Mouse (Mus musculus): ENCODE results near the gene Klhl24. TPM values are rescaled to one million over a fixed set of nuclear protein-coding genes. Genes with fewer than 3 reads are reported as not detected.
A peak's percentile ranks its signal among the peaks of the same experiment; 100 is the strongest.

Klhl24 gene
- total and polyA plus RNA-seq, 2 experiments = 5.6 to 94.4 TPM

DNA sequence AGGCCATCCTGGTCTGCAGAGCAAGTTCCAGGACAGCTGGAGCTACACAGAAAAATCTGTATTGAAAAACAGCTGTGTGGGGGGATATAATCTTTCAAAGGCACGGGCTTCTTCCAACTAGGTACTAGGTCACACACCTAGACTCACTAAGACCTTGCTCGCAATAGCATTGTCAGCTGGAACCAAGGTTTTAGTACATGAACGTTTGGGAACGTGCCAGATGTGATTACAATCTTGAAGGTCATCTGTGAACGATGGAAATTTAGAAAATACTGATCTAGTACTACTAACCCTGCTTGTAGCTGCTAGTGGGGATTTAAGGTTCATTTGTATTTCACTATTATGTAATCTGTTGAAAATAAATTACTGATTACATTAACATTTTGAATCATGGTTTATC lies 54.6 kb downstream of the Klhl24 start:
- Histone ChIP-seq H3K9ac (ENCODE audit: low read depth, low read length) (no peak overlapping the region), H3K79me2 (ENCODE audit: control insufficient read depth, insufficient read depth, low read length) (peaks cover 6% of the 10 kb centered on the region; the same call in 1 of the 2 replicates), H3K36me3 (ENCODE audit: control insufficient read depth, insufficient read depth, low read length) (peaks cover 16% of the 10 kb centered on the region), H3K4me3 (ENCODE audit: insufficient read depth, low read depth, low read length) (no peak overlapping the region), H3K27me3 (ENCODE audit: control insufficient read depth, insufficient read depth, low read length) (no peaks in the 10 kb centered on the region), H3K4me1 (ENCODE audit: control insufficient read depth, insufficient read depth, low read length) (peaks cover 1% of the 10 kb centered on the region; the same call in 1 of the 2 replicates), H3K27ac (replicated peaks; ENCODE audit: insufficient read depth, low read depth, low read length) (no peak overlapping the region; the same call in 1 of the 2 replicates)
- 26% methylated on average over 5 of the region's 5 CpGs for WGBS
- no peak for TF ChIP-seq CTCF (IDR thresholded peaks at IDR 0.05; ENCODE audit: low read depth, low read length)
- TF ChIP-seq POLR2A (IDR thresholded peaks at IDR 0.05; ENCODE audit: extremely low read depth, insufficient read depth, low read length) = no peak
- DNase-seq (ENCODE audit: extremely low read depth, low read depth, low spot score) = peak; percentile 62

DNA sequence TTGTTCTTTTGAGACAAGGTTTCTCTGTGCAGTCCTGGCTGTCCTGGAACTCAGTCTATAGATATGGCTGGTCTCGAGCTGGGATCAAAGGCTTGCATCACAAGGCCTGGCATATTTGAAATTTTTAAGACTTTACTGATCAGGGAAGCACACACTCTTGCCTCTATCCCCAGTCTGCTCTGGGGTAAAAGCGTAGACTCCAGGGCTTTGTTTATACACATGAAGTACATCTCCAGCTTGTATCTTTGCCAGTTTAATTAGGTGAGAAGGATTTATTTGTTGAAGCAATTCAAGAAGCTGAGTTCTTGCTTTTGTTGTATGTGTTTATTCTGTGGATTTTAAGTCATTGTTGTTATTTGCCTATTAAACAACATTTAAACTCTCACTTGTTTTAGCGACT lies 56.4 kb downstream of the Klhl24 start:
- Histone ChIP-seq H3K4me1 (ENCODE audit: control insufficient read depth, insufficient read depth, low read length) (peaks cover under 1% of the 10 kb centered on the region; the same call in 1 of the 2 replicates), H3K9ac (ENCODE audit: low read depth, low read length) (no peak overlapping the region), H3K36me3 (ENCODE audit: control insufficient read depth, insufficient read depth, low read length) (peaks cover 16% of the 10 kb centered on the region), H3K4me3 (ENCODE audit: insufficient read depth, low read depth, low read length) (no peak overlapping the region), H3K27ac (replicated peaks; ENCODE audit: insufficient read depth, low read depth, low read length) (no peak overlapping the region), H3K27me3 (ENCODE audit: control insufficient read depth, insufficient read depth, low read length) (no peaks in the 10 kb centered on the region), H3K79me2 (ENCODE audit: control insufficient read depth, insufficient read depth, low read length) (peaks cover 1% of the 10 kb centered on the region; the same call in 1 of the 2 replicates)
- DNase-seq (ENCODE audit: extremely low read depth, low read depth, low spot score) = no peak
- no peak for TF ChIP-seq CTCF (IDR thresholded peaks at IDR 0.05; ENCODE audit: low read depth, low read length)
- TF ChIP-seq POLR2A (IDR thresholded peaks at IDR 0.05; ENCODE audit: extremely low read depth, insufficient read depth, low read length) = no peak
- WGBS = 70% methylated on average over 3 of the region's 3 CpGs

DNA sequence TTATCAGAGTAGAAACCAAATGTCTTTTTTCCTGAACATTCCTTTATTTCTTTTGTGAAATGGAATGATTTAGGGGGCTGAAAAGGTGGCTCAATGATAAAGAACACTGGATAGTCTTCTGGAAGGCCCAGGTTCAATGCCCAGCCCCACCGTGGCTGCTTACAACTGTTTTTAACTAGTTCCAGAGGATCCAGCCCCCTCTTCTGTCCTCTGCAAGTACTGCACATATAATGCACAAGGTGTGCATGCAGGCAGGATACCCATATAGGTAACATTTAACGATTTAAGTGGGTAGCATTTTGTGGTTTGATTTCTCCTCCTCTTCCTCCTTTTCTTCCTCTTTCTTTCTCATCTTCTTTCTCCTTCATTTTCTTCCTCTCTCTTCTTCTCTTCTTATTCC lies 62.8 kb downstream of the Klhl24 start:
- peaks cover 20% of the 10 kb centered on the region for H3K36me3 ChIP-seq (ENCODE audit: control insufficient read depth, insufficient read depth, low read length)
- H3K4me1 ChIP-seq (ENCODE audit: control insufficient read depth, insufficient read depth, low read length) = no peaks in the 10 kb centered on the region
- no peaks in the 10 kb centered on the region for H3K79me2 ChIP-seq (ENCODE audit: control insufficient read depth, insufficient read depth, low read length)
- H3K9ac ChIP-seq (ENCODE audit: low read depth, low read length) = no peak overlapping the region
- no peak overlapping the region for H3K27ac ChIP-seq (replicated peaks; ENCODE audit: insufficient read depth, low read depth, low read length)
- TF ChIP-seq POLR2A (IDR thresholded peaks at IDR 0.05; ENCODE audit: extremely low read depth, insufficient read depth, low read length) (no peak), CTCF (IDR thresholded peaks at IDR 0.05; ENCODE audit: low read depth, low read length) (peak; percentile 25; the same call in 1 of the 2 replicates)
- DNase-seq (ENCODE audit: extremely low read depth, low read depth, low spot score) = no peak
- no peaks in the 10 kb centered on the region for H3K27me3 ChIP-seq (ENCODE audit: control insufficient read depth, insufficient read depth, low read length)
- no peak overlapping the region for H3K4me3 ChIP-seq (ENCODE audit: insufficient read depth, low read depth, low read length)
- WGBS = 91% methylated on average over 2 of the region's 2 CpGs

DNA sequence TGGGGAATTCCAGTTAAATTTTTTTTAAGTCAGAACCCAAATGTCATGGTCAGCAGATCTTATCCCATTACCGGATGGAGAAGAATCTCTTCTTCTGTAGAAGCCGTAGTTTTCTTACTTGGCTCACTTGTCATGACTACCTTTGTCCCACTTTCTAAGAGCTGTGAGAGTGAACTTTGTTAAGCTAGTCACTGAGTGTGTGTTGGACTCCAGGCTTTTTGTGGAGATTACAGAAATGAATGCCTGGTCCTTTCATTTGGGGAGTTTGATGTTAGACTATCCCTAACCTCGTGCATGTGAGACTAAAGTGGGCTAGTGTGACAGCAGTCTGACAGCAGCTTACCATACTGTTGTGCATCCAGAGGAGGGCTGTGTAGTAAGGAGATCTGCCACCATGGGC lies 71.7 kb downstream of the Klhl24 start:
- H3K9ac ChIP-seq (ENCODE audit: low read depth, low read length) = 0 out of 2 replicates have a peak overlapping the region, but pooled peaks have one; percentile 3
- peak; percentile 79 for DNase-seq (ENCODE audit: extremely low read depth, low read depth, low spot score)
- TF ChIP-seq CTCF (IDR thresholded peaks at IDR 0.05; ENCODE audit: low read depth, low read length) = no peak
- TF ChIP-seq POLR2A (IDR thresholded peaks at IDR 0.05; ENCODE audit: extremely low read depth, insufficient read depth, low read length) = no peak
- H3K79me2 ChIP-seq (ENCODE audit: control insufficient read depth, insufficient read depth, low read length) = no peaks in the 10 kb centered on the region
- H3K4me3 ChIP-seq (ENCODE audit: insufficient read depth, low read depth, low read length) = no peak overlapping the region
- peak overlapping the region; percentile 83 for H3K27ac ChIP-seq (replicated peaks; ENCODE audit: insufficient read depth, low read depth, low read length)
- H3K36me3 ChIP-seq (ENCODE audit: control insufficient read depth, insufficient read depth, low read length) = peaks cover 26% of the 10 kb centered on the region
- no peaks in the 10 kb centered on the region for H3K27me3 ChIP-seq (ENCODE audit: control insufficient read depth, insufficient read depth, low read length)
- 23% methylated on average over 3 of the region's 3 CpGs for WGBS
- H3K4me1 ChIP-seq (ENCODE audit: control insufficient read depth, insufficient read depth, low read length) = peaks cover 7% of the 10 kb centered on the region

DNA sequence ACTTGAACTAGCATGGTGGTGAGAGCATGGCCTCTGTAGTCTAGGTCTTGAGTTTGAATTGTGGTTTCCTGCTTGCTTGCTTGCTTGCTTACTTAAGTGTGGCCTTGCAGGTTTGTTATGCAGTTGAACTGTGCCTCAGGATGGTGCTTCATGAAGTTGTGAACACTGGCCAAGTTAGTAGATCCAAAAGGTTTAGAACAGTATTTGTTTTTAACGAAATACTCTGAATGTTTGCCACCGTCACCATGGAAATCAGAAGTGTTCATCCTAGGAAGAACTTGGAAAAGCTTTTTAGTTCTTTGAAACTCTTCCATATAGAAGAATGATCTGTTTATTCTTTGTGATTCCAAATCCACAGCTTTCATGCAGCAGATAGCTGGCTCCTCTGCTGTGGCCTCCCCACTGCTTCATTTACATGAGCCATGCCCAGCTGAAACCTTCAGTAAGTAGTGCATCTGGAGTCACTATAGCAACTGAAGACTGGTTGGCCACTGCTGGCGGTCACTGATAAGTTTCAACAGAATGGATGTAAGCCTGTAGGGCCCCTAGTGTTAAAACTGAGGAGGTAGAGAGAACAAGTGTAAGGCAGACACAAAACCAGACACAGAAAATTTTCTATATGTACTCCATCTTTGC lies 72.2 kb downstream of the Klhl24 start:
- Histone ChIP-seq H3K79me2 (ENCODE audit: control insufficient read depth, insufficient read depth, low read length) (no peaks in the 10 kb centered on the region), H3K4me3 (ENCODE audit: insufficient read depth, low read depth, low read length) (no peak overlapping the region), H3K36me3 (ENCODE audit: control insufficient read depth, insufficient read depth, low read length) (peaks cover 25% of the 10 kb centered on the region), H3K9ac (ENCODE audit: low read depth, low read length) (0 out of 2 replicates have a peak overlapping the region, but pooled peaks have one; percentile 3), H3K27me3 (ENCODE audit: control insufficient read depth, insufficient read depth, low read length) (no peaks in the 10 kb centered on the region), H3K27ac (replicated peaks; ENCODE audit: insufficient read depth, low read depth, low read length) (peak overlapping the region; percentile 83), H3K4me1 (ENCODE audit: control insufficient read depth, insufficient read depth, low read length) (peaks cover 7% of the 10 kb centered on the region)
- no peak for TF ChIP-seq CTCF (IDR thresholded peaks at IDR 0.05; ENCODE audit: low read depth, low read length)
- no peak for TF ChIP-seq POLR2A (IDR thresholded peaks at IDR 0.05; ENCODE audit: extremely low read depth, insufficient read depth, low read length)
- DNase-seq (ENCODE audit: extremely low read depth, low read depth, low spot score) = peak; percentile 97
- 21% methylated on average over 3 of the region's 3 CpGs for whole genome bisulfite sequencing

Other genes with a start within 250 kb of the Klhl24 start
- gene Klhl6, start 114.5 kb upstream of the Klhl24 start, total RNA-seq (2014; rRNA removed) = 3.5 TPM in 2 replicates
- gene Klhl6, start 114.5 kb upstream of the Klhl24 start, polyA plus RNA-seq (2012; rRNA removed) = 0.68 and 1.1 TPM in 2 replicates
- 7.7 and 8.7 TPM in 2 replicates for gene Yeats2, start 43.5 kb downstream of the Klhl24 start, total RNA-seq (2014; rRNA removed)
- 5.2 and 7.1 TPM in 2 replicates for gene Yeats2, start 43.5 kb downstream of the Klhl24 start, polyA plus RNA-seq (2012; rRNA removed)
- not detected in 2 replicates for gene Map6d1, start 143.8 kb downstream of the Klhl24 start, total RNA-seq (2014; rRNA removed)
- not detected in 2 replicates for gene Map6d1, start 143.8 kb downstream of the Klhl24 start, polyA plus RNA-seq (2012; rRNA removed)
- gene Parl, start 204.8 kb downstream of the Klhl24 start, total RNA-seq (2014; rRNA removed) = 35.6 and 36.3 TPM in 2 replicates
- gene Parl, start 204.8 kb downstream of the Klhl24 start, polyA plus RNA-seq (2012; rRNA removed) = 36.8 and 42.4 TPM in 2 replicates
- gene Cyp2ab1, start 227.9 kb downstream of the Klhl24 start, total RNA-seq (2014; rRNA removed) = 0.13 TPM in 1 of 2 replicates, not detected in the other
- gene Cyp2ab1, start 227.9 kb downstream of the Klhl24 start, polyA plus RNA-seq (2012; rRNA removed) = 0.07 TPM in 1 of 2 replicates, not detected in the other